Mouse (Mus musculus): Measurements from ENCODE around the gene Hoxd12. TPM values are rescaled to one million over a fixed set of nuclear protein-coding genes. Genes with fewer than 3 reads are reported as not detected.

Hoxd12 gene
- not detected in 2 replicates for total RNA-seq (2012; rRNA removed)
- polyA plus RNA-seq (2012; ENCODE audit: insufficient read depth in 1 of 2, insufficient read length in 2 of 2, low read depth in 1 of 2, low replicate concordance in 2 of 2, missing spikeins in 1 of 2) = not detected

- peaks cover 2 to 3% of the 10 kb centered on the region in 2 experiments; a peak in 3 of 4 replicates for H3K27me3 ChIP-seq (ENCODE audit: control insufficient read depth in 1 of 2, insufficient read depth in 2 of 2, low read length in 2 of 2)
- no peak within 1 kb of the TSS for H3K4me3 ChIP-seq (ENCODE audit: control insufficient read depth in 1 of 2, insufficient read depth in 1 of 2, low read depth in 2 of 2, low read length in 2 of 2)
- H3K27ac ChIP-seq (ENCODE audit: control insufficient read depth, low read depth, low read length) = no peak within 1 kb of the TSS
- H3K4me1 ChIP-seq (ENCODE audit: control insufficient read depth in 1 of 2, insufficient read depth in 2 of 2, low read length in 2 of 2) = no peaks in the 10 kb centered on the region
- H3K9me3 ChIP-seq (replicated peaks; ENCODE audit: insufficient read depth, low read length) = no peaks in the 10 kb centered on the region
- no peaks in the 10 kb centered on the region for H3K79me2 ChIP-seq (ENCODE audit: control insufficient read depth, insufficient read depth, low read length, poor library complexity)
- H3K36me3 ChIP-seq (ENCODE audit: control insufficient read depth in 1 of 2, insufficient read depth in 2 of 2, low read length in 2 of 2) = no peaks in the 10 kb centered on the region
- no peak for DNase-seq (ENCODE audit: low read depth, low spot score)
- TF ChIP-seq ETS1 (IDR thresholded peaks at IDR 0.05; ENCODE audit: low read depth, low read length) = no peak
- no peak for TF ChIP-seq RCOR1 (IDR thresholded peaks at IDR 0.05; ENCODE audit: low read depth, low read length)
- H3K9ac ChIP-seq (ENCODE audit: control insufficient read depth, low read depth, low read length, poor library complexity, severe bottlenecking) = no peak within 1 kb of the TSS
Measured at GRCm38 (mm10) chr2:74674881-74675665, at the start of gene Hoxd12. Gene Hoxd12, plus strand, starts transcription at chr2:74675013.

DNA sequence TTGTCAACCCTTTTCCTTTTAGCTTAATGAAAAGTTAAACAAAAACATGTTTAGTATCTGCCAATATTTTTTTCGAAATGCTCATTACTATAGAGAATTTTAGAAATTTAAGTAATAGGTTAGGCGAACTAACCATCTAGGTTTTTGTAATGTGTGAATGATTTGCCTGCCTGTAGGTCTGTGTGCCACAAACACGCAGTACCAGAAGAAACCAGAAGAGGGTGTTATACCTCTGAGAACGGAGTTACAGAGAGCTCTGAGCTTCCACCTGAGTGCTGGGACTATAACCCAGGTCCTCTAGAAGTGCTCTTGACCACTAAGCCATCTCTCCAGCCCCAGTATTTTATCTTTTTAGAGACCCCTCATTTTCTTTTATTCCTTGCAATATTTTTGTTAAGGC lies 39.4 kb upstream of the Hoxd12 start:
- Histone ChIP-seq H3K27me3 (ENCODE audit: control insufficient read depth in 1 of 2, insufficient read depth in 2 of 2, low read length in 2 of 2) (no peaks in the 10 kb centered on the region), H3K27ac (ENCODE audit: control insufficient read depth, low read depth, low read length) (no peak overlapping the region), H3K79me2 (ENCODE audit: control insufficient read depth, insufficient read depth, low read length, poor library complexity) (no peaks in the 10 kb centered on the region), H3K36me3 (ENCODE audit: control insufficient read depth in 1 of 2, insufficient read depth in 2 of 2, low read length in 2 of 2) (no peaks in the 10 kb centered on the region), H3K4me3 (ENCODE audit: control insufficient read depth in 1 of 2, insufficient read depth in 1 of 2, low read depth in 2 of 2, low read length in 2 of 2) (no peak overlapping the region), H3K4me1 (ENCODE audit: control insufficient read depth in 1 of 2, insufficient read depth in 2 of 2, low read length in 2 of 2) (no peaks in the 10 kb centered on the region), H3K9me3 (replicated peaks; ENCODE audit: insufficient read depth, low read length) (no peaks in the 10 kb centered on the region), H3K9ac (ENCODE audit: control insufficient read depth, low read depth, low read length, poor library complexity, severe bottlenecking) (no peak overlapping the region)
- DNase-seq (ENCODE audit: low read depth, low spot score) = peak; percentile 26
- TF ChIP-seq CTCF (IDR thresholded peaks at IDR 0.05 in 2 of 3, conservative IDR thresholded peaks at IDR 0.05 in 1 of 3; ENCODE audit: control insufficient read depth in 1 of 3, insufficient read depth in 1 of 3, low read depth in 2 of 3, low read length in 3 of 3, poor library complexity in 1 of 3, severe bottlenecking in 1 of 3) (peak in 2 of 3 experiments; percentile 10 to 13; a peak in 1 of 6 replicates), POLR2AphosphoS5 (IDR thresholded peaks at IDR 0.05; ENCODE audit: borderline replicate concordance, low read depth, low read length) (no peak)

DNA sequence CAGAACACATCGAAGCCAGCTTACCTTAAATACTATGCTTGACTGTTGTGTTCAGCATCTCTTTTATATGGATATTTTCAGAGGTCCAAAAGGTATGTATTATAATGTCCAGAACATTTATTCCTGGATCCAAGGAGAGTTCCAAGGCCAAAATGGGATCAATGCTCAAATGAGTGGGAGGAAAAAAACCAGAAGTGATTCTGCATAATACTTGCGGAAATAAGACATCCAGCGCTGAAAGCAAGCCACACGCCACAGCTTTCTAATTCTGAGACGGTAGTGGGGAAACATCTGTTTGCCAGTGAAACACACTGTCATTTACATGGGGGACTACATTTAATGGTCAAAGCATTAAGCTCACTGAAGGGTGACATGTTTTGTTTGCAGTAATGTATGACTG lies 32.4 kb upstream of the Hoxd12 start:
- TF ChIP-seq SMC3 (IDR thresholded peaks at IDR 0.05; ENCODE audit: low read depth, low read length) (no peak), TBP (IDR thresholded peaks at IDR 0.05; ENCODE audit: low read depth, low read length) (no peak), GABPA (IDR thresholded peaks at IDR 0.05; ENCODE audit: low read depth, low read length) (no peak), TCF12 (IDR thresholded peaks at IDR 0.05; ENCODE audit: low read depth, low read length) (no peak), RAD21 (IDR thresholded peaks at IDR 0.05; ENCODE audit: low read depth, low read length) (no peak), HCFC1 (IDR thresholded peaks at IDR 0.05; ENCODE audit: low read depth, low read length) (no peak), POLR2AphosphoS2 (IDR thresholded peaks at IDR 0.05; ENCODE audit: low read length) (no peak), ZNF384 (IDR thresholded peaks at IDR 0.05; ENCODE audit: low read depth, low read length) (no peak), ETS1 (IDR thresholded peaks at IDR 0.05; ENCODE audit: low read depth, low read length) (no peak)
- Histone ChIP-seq H3K9me3 (replicated peaks; ENCODE audit: insufficient read depth, low read length) (no peaks in the 10 kb centered on the region), H3K9ac (ENCODE audit: control insufficient read depth, low read depth, low read length, poor library complexity, severe bottlenecking) (no peak overlapping the region), H3K36me3 (ENCODE audit: control insufficient read depth in 1 of 2, insufficient read depth in 2 of 2, low read length in 2 of 2) (no peaks in the 10 kb centered on the region), H3K4me1 (ENCODE audit: control insufficient read depth in 1 of 2, insufficient read depth in 2 of 2, low read length in 2 of 2) (no peaks in the 10 kb centered on the region), H3K4me3 (ENCODE audit: control insufficient read depth in 1 of 2, insufficient read depth in 1 of 2, low read depth in 2 of 2, low read length in 2 of 2) (no peak overlapping the region), H3K79me2 (ENCODE audit: control insufficient read depth, insufficient read depth, low read length, poor library complexity) (no peaks in the 10 kb centered on the region), H3K27ac (ENCODE audit: control insufficient read depth, low read depth, low read length) (no peak overlapping the region), H3K27me3 (ENCODE audit: control insufficient read depth in 1 of 2, insufficient read depth in 2 of 2, low read length in 2 of 2) (no peaks in the 10 kb centered on the region)
- DNase-seq (ENCODE audit: low read depth, low spot score) = no peak
